Mouse (Mus musculus): ENCODE measurements around the gene Pde4d. TPM values are rescaled to one million over a fixed set of nuclear protein-coding genes. Genes with fewer than 3 reads are reported as not detected.

Pde4d gene
- total and polyA plus RNA-seq, 2 experiments from 2014 or later: 19.0 to 103 TPM

DNA sequence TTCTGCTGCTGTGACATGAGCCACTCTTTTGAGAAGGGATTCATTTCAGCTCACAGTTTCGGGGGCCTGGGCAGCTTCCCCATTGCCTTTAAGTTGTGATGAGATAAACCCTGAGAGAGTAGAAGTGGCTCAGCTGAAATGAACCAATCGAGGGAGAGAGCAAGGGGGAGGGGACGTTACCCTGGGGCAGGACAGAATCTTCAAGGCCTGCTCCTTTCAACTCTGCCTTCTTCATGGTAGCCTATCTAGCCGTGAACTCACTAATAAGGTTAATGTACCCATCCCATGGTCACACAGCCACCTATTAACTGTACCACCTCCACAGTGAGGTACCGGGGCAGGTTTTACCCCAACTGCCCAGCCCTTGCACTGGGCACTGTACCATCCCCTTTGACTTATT lies 1487.1 kb downstream of the Pde4d start:
- Histone ChIP-seq H3K9ac (replicated peaks; ENCODE audit: low read length, poor library complexity, severe bottlenecking) (no peak overlapping the region), H3K4me2 (ENCODE audit: low read depth, low read length, poor library complexity, severe bottlenecking) (no peak overlapping the region), H3K9me3 (ENCODE audit: low read length) (no peaks in the 10 kb centered on the region), H3K4me1 (ENCODE audit: insufficient read depth, low read length) (no peaks in the 10 kb centered on the region; the same call in 1 of the 2 replicates), H3K4me3 (ENCODE audit: low read depth, low read length) (no peak overlapping the region), H3K27me3 (ENCODE audit: insufficient read depth, low read length) (no peaks in the 10 kb centered on the region), H3K36me3 (ENCODE audit: insufficient read depth, low read length) (peaks cover 39% of the 10 kb centered on the region), H3K27ac (ENCODE audit: low read depth, low read length) (no peak overlapping the region)
- WGBS: 96% methylated on average over 5 of the region's 5 CpGs
- DNase-seq (ENCODE audit: low spot score) (no peak), ATAC-seq (ENCODE audit: low FRiP score) (no peak)
- no peak for TF ChIP-seq CTCF (IDR thresholded peaks at IDR 0.05)

DNA sequence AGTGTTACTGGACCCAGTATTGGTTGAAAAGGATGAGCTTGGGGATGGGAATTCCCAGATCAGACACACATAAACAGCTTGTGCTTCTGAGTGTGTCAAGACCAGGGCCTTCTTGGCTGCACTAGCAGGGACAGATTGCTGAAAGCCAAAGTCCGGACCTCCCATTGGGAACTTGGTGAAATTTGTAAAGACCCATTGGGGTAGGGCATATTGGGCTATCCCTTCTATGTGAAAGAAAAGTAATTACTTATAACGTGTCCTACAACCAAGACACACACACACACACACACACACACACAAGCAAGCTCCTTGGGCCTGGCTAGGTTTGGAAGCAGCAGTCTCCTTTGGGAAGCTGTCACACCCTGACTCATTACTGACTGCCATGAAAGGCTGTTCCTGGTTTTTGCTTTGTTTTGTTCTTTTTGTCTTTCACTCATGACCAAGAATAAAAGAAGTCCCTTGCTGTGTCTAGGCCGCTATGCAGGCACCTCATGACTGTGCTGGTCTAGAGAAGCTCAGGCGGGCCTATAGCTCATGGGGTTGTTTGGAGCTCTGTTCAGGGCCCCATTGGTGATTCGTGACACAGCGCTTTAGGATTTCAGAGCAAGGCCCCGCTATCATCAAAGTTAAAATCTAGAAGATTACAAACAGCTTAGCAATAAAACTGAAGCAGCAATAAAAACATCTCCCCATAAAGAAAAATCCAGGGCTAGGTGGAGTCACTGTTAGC lies 1495.2 kb downstream of the Pde4d start:
- TF ChIP-seq CTCF (IDR thresholded peaks at IDR 0.05): no peak
- no peak for DNase-seq (ENCODE audit: low spot score)
- H3K4me1 ChIP-seq (ENCODE audit: insufficient read depth, low read length): no peaks in the 10 kb centered on the region
- peaks cover 54% of the 10 kb centered on the region for H3K36me3 ChIP-seq (ENCODE audit: insufficient read depth, low read length)
- H3K27ac ChIP-seq (ENCODE audit: low read depth, low read length): no peak overlapping the region
- H3K9ac ChIP-seq (replicated peaks; ENCODE audit: low read length, poor library complexity, severe bottlenecking): no peak overlapping the region
- H3K27me3 ChIP-seq (ENCODE audit: insufficient read depth, low read length): no peaks in the 10 kb centered on the region
- no peak overlapping the region for H3K4me3 ChIP-seq (ENCODE audit: low read depth, low read length)
- no peak for ATAC-seq (ENCODE audit: low FRiP score)
- no peak overlapping the region for H3K4me2 ChIP-seq (ENCODE audit: low read depth, low read length, poor library complexity, severe bottlenecking)
- H3K9me3 ChIP-seq (ENCODE audit: low read length): no peaks in the 10 kb centered on the region
- 80% methylated on average over 7 of the region's 7 CpGs for WGBS

DNA sequence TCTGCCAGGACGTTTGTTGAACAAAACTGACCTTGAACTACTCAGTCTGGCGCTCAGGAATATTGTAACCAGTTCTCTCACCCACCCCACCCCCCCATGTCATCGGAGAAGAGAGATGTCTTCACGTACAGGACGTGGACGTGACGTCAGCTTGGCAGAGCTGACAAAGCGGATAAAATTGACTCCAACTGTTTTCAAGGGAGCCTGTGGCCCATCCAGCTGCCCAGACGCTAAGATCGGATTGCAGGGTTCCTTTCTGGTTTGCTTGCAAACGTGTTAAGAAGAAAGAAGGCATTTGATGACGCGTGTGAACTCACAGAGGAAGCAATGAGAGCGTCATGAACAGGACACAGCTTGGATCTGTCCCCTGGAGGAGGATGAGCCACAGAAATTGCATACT lies 1501.7 kb downstream of the Pde4d start:
- DNase-seq (ENCODE audit: low spot score) (no peak), ATAC-seq (ENCODE audit: low FRiP score) (no peak)
- Histone ChIP-seq H3K4me1 (ENCODE audit: insufficient read depth, low read length) (no peaks in the 10 kb centered on the region), H3K4me2 (ENCODE audit: low read depth, low read length, poor library complexity, severe bottlenecking) (no peak overlapping the region), H3K4me3 (ENCODE audit: low read depth, low read length) (no peak overlapping the region), H3K9ac (replicated peaks; ENCODE audit: low read length, poor library complexity, severe bottlenecking) (no peak overlapping the region), H3K27me3 (ENCODE audit: insufficient read depth, low read length) (no peaks in the 10 kb centered on the region), H3K36me3 (ENCODE audit: insufficient read depth, low read length) (peaks cover 61% of the 10 kb centered on the region), H3K27ac (ENCODE audit: low read depth, low read length) (no peak overlapping the region), H3K9me3 (ENCODE audit: low read length) (no peaks in the 10 kb centered on the region)
- 74% methylated on average over 14 of the region's 14 CpGs for WGBS
- TF ChIP-seq CTCF (IDR thresholded peaks at IDR 0.05): no peak

DNA sequence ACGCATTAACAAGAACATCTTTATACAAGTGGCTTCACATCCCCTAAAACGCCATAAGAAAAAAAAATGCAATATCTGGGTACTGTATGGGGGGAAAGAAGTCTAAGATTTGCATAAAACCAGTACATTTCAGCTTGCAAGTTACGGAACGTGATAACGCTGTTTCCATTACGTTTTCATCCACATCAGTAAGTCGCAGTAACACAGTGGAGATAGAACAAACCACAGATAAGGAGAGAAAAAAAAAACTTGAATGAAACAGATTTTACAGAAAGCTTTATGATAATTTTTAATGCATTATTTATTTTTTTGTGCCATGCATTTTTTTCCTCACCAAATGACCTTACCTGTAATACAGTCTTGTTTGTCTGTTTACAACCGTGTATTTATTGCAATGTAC lies 1504.4 kb downstream of the Pde4d start:
- peaks cover 41% of the 10 kb centered on the region for H3K36me3 ChIP-seq (ENCODE audit: insufficient read depth, low read length)
- no peak for TF ChIP-seq CTCF (IDR thresholded peaks at IDR 0.05)
- H3K27ac ChIP-seq (ENCODE audit: low read depth, low read length): no peak overlapping the region
- H3K9me3 ChIP-seq (ENCODE audit: low read length): no peaks in the 10 kb centered on the region
- H3K4me2 ChIP-seq (ENCODE audit: low read depth, low read length, poor library complexity, severe bottlenecking): no peak overlapping the region
- no peak overlapping the region for H3K9ac ChIP-seq (replicated peaks; ENCODE audit: low read length, poor library complexity, severe bottlenecking)
- ATAC-seq (ENCODE audit: low FRiP score): no peak
- H3K4me1 ChIP-seq (ENCODE audit: insufficient read depth, low read length): no peaks in the 10 kb centered on the region
- DNase-seq (ENCODE audit: low spot score): no peak
- 89% methylated on average over 8 of the region's 8 CpGs for WGBS
- no peaks in the 10 kb centered on the region for H3K27me3 ChIP-seq (ENCODE audit: insufficient read depth, low read length)
- no peak overlapping the region for H3K4me3 ChIP-seq (ENCODE audit: low read depth, low read length)

DNA sequence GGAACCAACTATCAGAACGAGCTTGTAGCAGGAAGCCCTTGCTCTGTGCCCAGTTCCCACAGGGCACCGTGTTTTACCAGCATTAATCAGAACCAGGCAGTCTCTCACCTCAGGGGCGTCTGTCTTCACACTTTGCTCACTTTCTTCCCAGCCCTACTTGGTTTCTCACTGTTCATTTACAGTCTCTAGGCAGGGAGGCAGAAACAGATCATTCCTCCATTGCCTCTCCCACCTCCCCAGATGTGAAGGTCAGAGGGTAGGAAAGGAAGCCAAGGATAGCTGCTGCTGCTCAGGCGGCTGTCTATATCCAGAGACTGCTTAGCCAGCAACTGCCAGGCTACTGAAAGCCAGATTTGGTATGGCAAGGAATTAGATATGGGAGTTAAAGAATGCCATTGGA lies 1508.2 kb downstream of the Pde4d start:
- peaks cover 15% of the 10 kb centered on the region for H3K36me3 ChIP-seq (ENCODE audit: insufficient read depth, low read length)
- no peak overlapping the region for H3K27ac ChIP-seq (ENCODE audit: low read depth, low read length)
- WGBS: 68% methylated on average over 4 of the region's 4 CpGs
- H3K4me3 ChIP-seq (ENCODE audit: low read depth, low read length): no peak overlapping the region
- TF ChIP-seq CTCF (IDR thresholded peaks at IDR 0.05): no peak
- H3K9me3 ChIP-seq (ENCODE audit: low read length): no peaks in the 10 kb centered on the region
- DNase-seq (ENCODE audit: low spot score): no peak
- H3K27me3 ChIP-seq (ENCODE audit: insufficient read depth, low read length): no peaks in the 10 kb centered on the region
- no peaks in the 10 kb centered on the region for H3K4me1 ChIP-seq (ENCODE audit: insufficient read depth, low read length)
- H3K9ac ChIP-seq (replicated peaks; ENCODE audit: low read length, poor library complexity, severe bottlenecking): no peak overlapping the region
- H3K4me2 ChIP-seq (ENCODE audit: low read depth, low read length, poor library complexity, severe bottlenecking): no peak overlapping the region
- no peak for ATAC-seq (ENCODE audit: low FRiP score)

DNA sequence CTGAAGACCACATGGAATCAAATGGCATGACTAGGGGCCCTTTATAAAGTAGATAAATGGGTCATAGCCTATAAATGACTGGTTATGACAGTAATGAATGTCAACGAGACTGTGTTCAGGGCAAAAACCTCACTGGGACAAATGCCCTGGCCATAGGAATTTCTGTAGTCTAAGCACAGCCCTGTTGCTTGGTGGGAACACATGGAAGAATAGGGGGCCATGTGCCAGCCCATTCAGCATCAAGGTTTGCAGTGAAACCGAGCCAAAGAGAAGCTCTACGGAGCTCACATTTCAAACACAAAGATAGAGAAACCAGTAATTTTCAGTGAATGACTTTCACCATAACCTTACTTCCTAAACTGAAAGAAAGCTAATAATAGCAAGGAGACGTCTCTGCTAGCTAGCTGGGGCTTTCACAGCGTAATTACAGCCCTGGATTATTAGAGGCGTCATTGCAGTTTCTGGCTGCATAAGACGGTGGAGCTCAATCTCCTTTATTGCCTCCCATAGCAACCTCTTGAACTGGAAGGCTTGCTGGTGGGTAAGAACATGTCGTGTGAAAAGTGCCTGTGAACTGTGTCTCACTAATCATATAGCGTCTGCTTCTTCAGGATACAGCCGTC lies 1533.2 kb downstream of the Pde4d start:
- peak; percentile 31 for DNase-seq (ENCODE audit: low spot score)
- Histone ChIP-seq H3K27ac (ENCODE audit: low read depth, low read length) (no peak overlapping the region), H3K9ac (replicated peaks; ENCODE audit: low read length, poor library complexity, severe bottlenecking) (no peak overlapping the region), H3K4me2 (ENCODE audit: low read depth, low read length, poor library complexity, severe bottlenecking) (no peak overlapping the region), H3K27me3 (ENCODE audit: insufficient read depth, low read length) (no peaks in the 10 kb centered on the region), H3K9me3 (ENCODE audit: low read length) (no peaks in the 10 kb centered on the region), H3K36me3 (ENCODE audit: insufficient read depth, low read length) (no peaks in the 10 kb centered on the region), H3K4me1 (ENCODE audit: insufficient read depth, low read length) (no peaks in the 10 kb centered on the region), H3K4me3 (ENCODE audit: low read depth, low read length) (no peak overlapping the region)
- no peak for TF ChIP-seq CTCF (IDR thresholded peaks at IDR 0.05)
- 54% methylated on average over 10 of the region's 10 CpGs for WGBS
- no peak for ATAC-seq (ENCODE audit: low FRiP score)
